Mouse (Mus musculus) layer of hippocampus, adult 2 months (tissue): Measurements from ENCODE around the gene Cdc37. TPM values are rescaled to one million over a fixed set of nuclear protein-coding genes. Genes with fewer than 3 reads are reported as not detected.

Experiments
- DNase-seq, 2 experiments: peaks; one replicate each; pipeline ENCODE4 v3.0.0; 2022; ENCODE audit warnings: low spot score in 2 of 2
- H3K27ac ChIP-seq: fragments of 200-600 bp; 2 replicates; pipeline ENCODE4 v1.8.1; 2022
- H3K4me3 ChIP-seq: fragments of 200-600 bp; 2 replicates; pipeline ENCODE4 v1.8.1; 2022; ENCODE audit warnings: mild to moderate bottlenecking
- CTCF ChIP-seq: fragments of 200-600 bp; conservative IDR thresholded peaks from 2 replicates; pipeline ENCODE4 v1.8.1; 2022; ENCODE audit warnings: antibody characterized with exemption, mild to moderate bottlenecking, moderate library complexity
- total RNA-seq, 2 experiments: library from RNA; stranded (reverse); gene quantifications; 2 replicates each; pipeline ENCODE4 v1.2.3; 2021

Cdc37 gene
- total RNA-seq, 2 experiments from 2014 or later = 144 to 150 TPM

GRCm38 (mm10) chr9:21125502-21126258 lies 24.1 kb downstream of the Cdc37 start:
- Histone ChIP-seq H3K27ac (no peak overlapping the region), H3K4me3 (no peak overlapping the region)
- DNase-seq = no peak
- TF ChIP-seq CTCF = no peak

GRCm38 (mm10) chr9:21124837-21125236 lies 24.9 kb downstream of the Cdc37 start:
- TF ChIP-seq CTCF = no peak
- H3K27ac ChIP-seq = no peak overlapping the region

DNA sequence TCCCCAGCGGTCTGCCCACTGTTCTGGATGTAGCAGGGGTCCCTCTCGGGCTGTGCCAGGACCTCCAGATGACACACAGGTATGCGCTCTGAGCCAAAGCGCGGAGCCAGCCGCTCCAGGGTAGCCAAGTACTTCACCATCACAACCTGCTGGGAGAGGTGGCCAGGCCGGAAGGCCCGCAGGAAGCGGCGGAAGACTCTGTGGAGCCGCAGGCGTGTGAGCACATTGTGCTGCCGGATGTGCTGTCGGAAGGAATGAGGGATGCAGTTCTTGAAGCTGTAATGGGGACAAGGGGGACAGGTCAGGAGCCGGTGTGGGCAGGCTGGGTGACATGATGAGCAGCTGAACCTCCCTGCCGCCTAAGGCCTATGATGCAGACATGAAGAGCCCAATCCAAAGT lies 28.3 kb downstream of the Cdc37 start:
- Histone ChIP-seq H3K27ac (no peak overlapping the region), H3K4me3 (no peak overlapping the region)
- no peak for DNase-seq
- no peak for TF ChIP-seq CTCF

More at GRCm38 (mm10) chr9:21124837-21125236, 24.9 kb downstream of the Cdc37 start:
- H3K4me3 ChIP-seq = no peak overlapping the region
- no peak for DNase-seq

- no peak overlapping the region for H3K4me3 ChIP-seq
- H3K27ac ChIP-seq = no peak overlapping the region
- DNase-seq = no peak
- no peak for TF ChIP-seq CTCF
Observed at GRCm38 (mm10) chr9:21117073-21117472, 32.7 kb downstream of the Cdc37 start.

DNA sequence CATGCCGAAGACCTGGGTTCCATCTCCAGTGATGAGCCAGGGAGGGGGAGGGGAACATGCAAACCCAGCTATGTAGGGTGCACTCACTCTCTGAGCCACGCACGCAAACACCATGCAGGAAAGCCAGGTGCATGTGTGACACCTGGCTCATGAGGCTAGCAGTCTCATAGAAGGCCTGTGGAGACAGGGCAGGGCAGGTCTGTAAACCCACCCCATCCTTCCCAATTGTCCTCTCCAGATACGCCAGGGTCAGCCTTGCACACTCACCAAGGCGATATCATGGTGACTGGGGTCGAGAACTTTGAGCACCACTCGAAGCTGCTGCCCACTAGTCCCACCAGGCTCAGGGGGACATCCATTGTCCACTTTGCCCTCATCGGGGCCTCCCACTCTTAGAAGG lies 34.7 kb downstream of the Cdc37 start:
- no peak overlapping the region for H3K4me3 ChIP-seq
- no peak for DNase-seq
- no peak overlapping the region for H3K27ac ChIP-seq
- no peak for TF ChIP-seq CTCF

DNA sequence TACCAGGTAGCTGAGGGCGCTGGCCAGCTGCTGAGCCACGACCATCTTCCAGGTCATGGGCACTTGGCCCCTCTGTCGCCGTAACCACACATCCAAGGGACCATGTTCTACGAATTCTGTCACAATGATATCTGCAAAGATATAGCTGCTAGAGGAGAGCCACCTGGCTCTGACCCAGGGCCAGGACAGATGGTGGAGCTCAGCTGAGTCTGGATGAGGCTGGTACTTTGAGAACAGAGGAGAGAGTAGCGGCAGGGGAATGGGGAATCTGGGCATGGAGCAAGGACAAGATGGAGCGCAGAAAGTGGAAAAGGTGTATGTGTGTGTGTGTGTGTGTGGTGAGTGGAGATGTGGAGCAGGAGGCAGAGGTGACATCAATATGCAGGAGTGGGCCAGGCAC lies 35.6 kb downstream of the Cdc37 start:
- no peak for DNase-seq
- Histone ChIP-seq H3K27ac (peak overlapping the region; percentile 39; the same call in 1 of the 2 replicates), H3K4me3 (no peak overlapping the region)
- no peak for TF ChIP-seq CTCF

DNA sequence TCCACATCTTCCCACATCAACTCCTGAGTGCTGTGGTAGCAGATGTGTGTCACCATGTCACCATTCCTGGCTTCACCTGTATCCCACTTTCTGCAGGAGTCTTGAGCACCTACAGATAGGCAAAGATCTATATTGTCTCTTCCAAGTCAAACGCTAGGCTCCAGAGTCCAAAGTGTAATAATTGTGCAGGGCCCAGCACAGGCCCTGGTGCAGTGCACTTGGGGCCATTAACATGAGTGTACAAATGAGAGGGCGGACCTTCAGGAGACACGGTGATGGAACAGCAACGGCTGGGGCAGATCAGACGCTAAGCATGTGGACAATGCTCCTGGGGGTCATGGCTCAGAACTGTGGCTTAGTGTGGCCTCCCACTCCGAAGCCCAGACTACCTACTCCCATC lies 36.0 kb downstream of the Cdc37 start:
- TF ChIP-seq CTCF = no peak
- DNase-seq = no peak
- no peak overlapping the region for H3K27ac ChIP-seq
- H3K4me3 ChIP-seq = no peak overlapping the region

DNA sequence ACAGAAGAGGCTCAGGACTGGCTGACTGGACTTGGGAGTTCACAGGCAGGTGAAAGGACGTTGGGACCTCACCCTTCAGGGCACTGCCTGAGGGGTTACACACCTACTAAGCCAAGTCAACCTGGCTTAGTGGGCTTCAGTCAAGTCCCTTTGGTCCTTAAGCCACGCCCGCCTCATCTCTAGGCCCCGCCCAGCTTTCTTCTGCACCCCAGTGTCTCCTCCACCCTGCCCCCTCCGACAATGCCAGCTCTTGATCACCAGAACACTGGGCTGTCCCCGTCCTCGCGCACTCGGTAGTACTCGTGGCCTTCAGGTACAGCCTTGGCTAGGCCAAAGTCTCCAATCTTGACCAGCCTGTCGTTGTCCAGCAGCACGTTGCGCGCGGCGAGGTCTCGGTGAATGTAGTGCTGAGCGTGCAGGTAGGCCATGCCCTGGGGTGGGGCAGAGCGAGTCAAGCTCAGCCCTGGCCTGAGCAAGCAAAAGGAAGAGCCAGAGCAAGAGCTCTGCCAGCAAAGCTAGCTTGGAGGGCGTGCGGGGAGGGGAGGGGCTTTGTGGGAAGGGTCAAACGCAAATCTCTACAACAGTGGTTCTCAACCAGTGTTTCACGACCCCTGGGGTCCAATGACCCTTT lies 42.1 kb downstream of the Cdc37 start:
- Histone ChIP-seq H3K4me3 (no peak overlapping the region), H3K27ac (no peak overlapping the region)
- no peak for DNase-seq
- TF ChIP-seq CTCF = no peak

- TF ChIP-seq CTCF = no peak
- Histone ChIP-seq H3K4me3 (no peak overlapping the region), H3K27ac (peak overlapping the region; percentile 33; the same call in 1 of the 2 replicates)
- DNase-seq = no peak
Observed at GRCm38 (mm10) chr9:21105760-21106564, 43.8 kb downstream of the Cdc37 start.

DNA sequence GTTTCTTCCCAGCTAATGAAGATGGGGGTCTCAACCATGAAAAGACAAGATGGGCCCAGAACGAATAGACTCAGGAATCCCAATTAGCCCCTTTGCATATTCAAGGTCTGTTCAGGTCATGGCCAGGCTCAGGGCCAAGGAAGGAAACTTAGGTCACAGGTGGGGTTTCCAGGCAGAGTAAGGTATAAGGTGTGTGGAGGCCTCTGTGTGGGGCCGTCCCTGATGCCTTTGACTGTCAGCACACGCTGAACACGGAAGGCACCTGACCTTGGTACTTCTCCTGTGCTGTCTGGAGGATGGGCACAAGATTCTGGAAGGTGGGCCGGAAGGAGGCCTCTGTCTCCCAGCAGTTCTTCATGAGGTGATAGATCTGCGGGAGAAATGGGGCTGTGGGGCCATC lies 45.0 kb downstream of the Cdc37 start:
- no peak overlapping the region for H3K4me3 ChIP-seq
- no peak for TF ChIP-seq CTCF
- no peak for DNase-seq
- H3K27ac ChIP-seq = no peak overlapping the region

GRCm38 (mm10) chr9:21102076-21102475 lies 47.7 kb downstream of the Cdc37 start:
- no peak overlapping the region for H3K27ac ChIP-seq
- no peak overlapping the region for H3K4me3 ChIP-seq
- TF ChIP-seq CTCF = no peak
- no peak for DNase-seq

- TF ChIP-seq CTCF = no peak
- Histone ChIP-seq H3K4me3 (no peak overlapping the region), H3K27ac (no peak overlapping the region)
- no peak for DNase-seq
Observed at GRCm38 (mm10) chr9:21100447-21101161, 49.2 kb downstream of the Cdc37 start.

DNA sequence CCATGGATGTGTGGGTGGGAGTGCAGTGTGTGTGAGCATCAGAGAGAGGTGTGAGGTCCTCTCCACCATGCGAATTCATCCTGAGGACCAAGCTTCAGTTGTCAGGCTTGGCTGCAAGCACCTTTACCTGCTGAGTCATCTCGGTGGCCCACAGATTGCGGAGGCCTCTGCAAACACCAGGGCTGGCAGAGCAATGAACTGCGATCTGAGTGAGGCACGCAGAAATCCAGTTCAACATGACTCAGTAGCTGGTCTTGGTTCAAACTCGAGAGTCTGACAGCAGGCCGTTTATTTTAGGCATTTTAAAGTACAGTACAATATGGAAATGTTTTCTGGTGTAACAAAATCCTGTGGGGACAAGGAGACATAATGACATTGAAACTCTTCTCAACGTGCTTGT lies 52.0 kb downstream of the Cdc37 start:
- peak overlapping the region; percentile 88 for H3K27ac ChIP-seq
- H3K4me3 ChIP-seq = no peak overlapping the region
- TF ChIP-seq CTCF = no peak
- DNase-seq = peak; percentile 58 to 68
